Comparison of ENCODE assay signal across 8 mouse cellular contexts in genomic region chr11:115270148-115270861, GRCm38 (mm10). TPM values are rescaled to one million over a fixed set of nuclear protein-coding genes. Genes with fewer than 3 reads are reported as not detected.
DNase-seq lines count a peak whose midpoint lies in the region; ATAC-seq lines count a peak whose summit lies in the region.
"Had no signal": no experiment of that assay in that cellular context is flagged by ENCODE, and none has a peak within 500 bp of the region (broad histone marks: within the 10 kb centered on the region; RNA-seq: fewer than 3 reads in every experiment).

No protein-coding gene starts in this region.

- H3K27me3 ChIP-seq in forebrain, embryonic 12.5 days, result peaks cover 47% of the 10 kb centered on the region

- peaks cover 25% of the 10 kb centered on the region for H3K4me1 ChIP-seq in forebrain, embryonic 12.5 days

- H3K36me3 ChIP-seq in forebrain, embryonic 12.5 days (replicated peaks), result peaks cover 18% of the 10 kb centered on the region

- peak; percentile 34; the same call in 1 of the 2 replicates for ATAC-seq in forebrain, embryonic 12.5 days (ENCODE audit: low FRiP score)
- peak; percentile 35; the same call in 1 of the 2 replicates for ATAC-seq in megakaryocyte-erythroid progenitor cell, adult 5-6 weeks (replicated peaks; ENCODE audit: low FRiP score, low TSS enrichment, poor library complexity, severe bottlenecking)

- H3K4me2 ChIP-seq in forebrain, embryonic 12.5 days, result no peak overlapping the region
- H3K4me2 ChIP-seq: limb, embryonic 15.5 days had no signal

- H3K9me3 ChIP-seq in forebrain, embryonic 12.5 days, result no peaks in the 10 kb centered on the region
- H3K9me3 ChIP-seq: limb, embryonic 15.5 days had no signal

- H3K4me3 ChIP-seq in forebrain, embryonic 12.5 days (replicated peaks), result no peak overlapping the region
- H3K4me3 ChIP-seq: limb, embryonic 15.5 days had no signal

- intact Hi-C loops in heart, postnatal 25 days (cut with DNase I), result loop anchor here (1.0 to 5.0 kb wide), 3 partner anchors 68 to 188 kb away; no protein-coding TSS in a partner anchor

- no peak overlapping the region for H3K9ac ChIP-seq in forebrain, embryonic 12.5 days
- H3K9ac ChIP-seq: limb, embryonic 15.5 days had no signal

- DNase-seq in MN1 (ENCODE audit: low spot score), result peak; percentile 79
- peak; percentile 66 for DNase-seq in c-Kit-positive CD71-positive TER-119-positive erythroid progenitor cells, embryonic 14.5 days (ENCODE audit: low spot score)
- DNase-seq in heart, postnatal 25 days (ENCODE audit: low spot score), result peak; percentile 19
- peak; percentile 74 to 91 for DNase-seq in layer of hippocampus, postnatal 25 days (ENCODE audit: extremely low spot score in 1 of 2, low spot score in 1 of 2)
- peak; percentile 52 for DNase-seq in skeletal muscle tissue, adult 2 months (ENCODE audit: low read depth, low spot score)

- H3K27ac ChIP-seq in forebrain, embryonic 12.5 days, result no peak overlapping the region
- H3K27ac ChIP-seq: limb, embryonic 15.5 days had no signal

- WGBS in forebrain, embryonic 12.5 days, result 29% methylated on average over 17 of the region's 19 CpGs

RNA-seq across cellular contexts. Expression of gene Grin2c, which starts 3.3 kb away (rescaled TPM):
- 0.08 TPM in 1 of 2 replicates, not detected in the other for polyA plus RNA-seq in forebrain, embryonic 12.5 days (2016; fragmentation: Nextera tagmentation; extraction: Ambion mirVana)
- under 1 TPM; 0.10 to 0.34 TPM for total RNA-seq in heart, postnatal 25 days (2021)
- total RNA-seq in layer of hippocampus, postnatal 25 days (2021), result 10 to 100 TPM; 47.3 to 47.4 TPM
- not detected in 2 replicates for total RNA-seq in megakaryocyte-erythroid progenitor cell, adult 5-6 weeks (2014; fragmentation: Nextera tagmentation)
- not detected in 2 replicates for total RNA-seq in megakaryocyte-erythroid progenitor cell, adult 5-6 weeks (2017)

RNA-seq across cellular contexts. Expression of gene Fdxr, which starts 6.5 kb away (rescaled TPM):
- polyA plus RNA-seq in forebrain, embryonic 12.5 days (2016; fragmentation: Nextera tagmentation; extraction: Ambion mirVana), result 16.9 and 17.4 TPM in 2 replicates
- total RNA-seq in heart, postnatal 25 days (2021), result 1 to 10 TPM; 7.9 to 8.2 TPM
- 10 to 100 TPM; 18.6 to 21.2 TPM for total RNA-seq in layer of hippocampus, postnatal 25 days (2021)
- 17.0 and 18.6 TPM in 2 replicates for total RNA-seq in megakaryocyte-erythroid progenitor cell, adult 5-6 weeks (2014; fragmentation: Nextera tagmentation)
- 5.9 and 20.8 TPM in 2 replicates for total RNA-seq in megakaryocyte-erythroid progenitor cell, adult 5-6 weeks (2017)

RNA-seq across cellular contexts. Expression of gene Fads6, which starts 27.2 kb away (rescaled TPM):
- 0.26 and 0.37 TPM in 2 replicates for polyA plus RNA-seq in forebrain, embryonic 12.5 days (2016; fragmentation: Nextera tagmentation; extraction: Ambion mirVana)
- total RNA-seq in heart, postnatal 25 days (2021), result 1 to 10 TPM; 1.1 to 1.5 TPM
- total RNA-seq in layer of hippocampus, postnatal 25 days (2021), result 10 to 100 TPM; 11.2 to 12.1 TPM
- total RNA-seq in megakaryocyte-erythroid progenitor cell, adult 5-6 weeks (2014; fragmentation: Nextera tagmentation), result 0.17 TPM in 1 of 2 replicates, not detected in the other
- 0.38 TPM in 1 of 2 replicates, not detected in the other for total RNA-seq in megakaryocyte-erythroid progenitor cell, adult 5-6 weeks (2017)

RNA-seq across cellular contexts. Expression of gene Otop2, which starts 36.7 kb away (rescaled TPM):
- not detected in 2 replicates for polyA plus RNA-seq in forebrain, embryonic 12.5 days (2016; fragmentation: Nextera tagmentation; extraction: Ambion mirVana)
- not detected for total RNA-seq in heart, postnatal 25 days (2021)
- under 1 TPM in 1 of 2 experiments, not detected in 1; 0.15 TPM for total RNA-seq in layer of hippocampus, postnatal 25 days (2021)
- not detected in 2 replicates for total RNA-seq in megakaryocyte-erythroid progenitor cell, adult 5-6 weeks (2014; fragmentation: Nextera tagmentation)
- not detected in 2 replicates for total RNA-seq in megakaryocyte-erythroid progenitor cell, adult 5-6 weeks (2017)

RNA-seq across cellular contexts. Expression of gene Ush1g, which starts 51.5 kb away (rescaled TPM):
- polyA plus RNA-seq in forebrain, embryonic 12.5 days (2016; fragmentation: Nextera tagmentation; extraction: Ambion mirVana), result not detected in 2 replicates
- total RNA-seq in heart, postnatal 25 days (2021), result under 1 TPM in 1 of 2 experiments, not detected in 1; 0.20 TPM
- under 1 TPM; 0.31 to 0.59 TPM for total RNA-seq in layer of hippocampus, postnatal 25 days (2021)
- total RNA-seq in megakaryocyte-erythroid progenitor cell, adult 5-6 weeks (2014; fragmentation: Nextera tagmentation), result not detected in 2 replicates
- not detected in 2 replicates for total RNA-seq in megakaryocyte-erythroid progenitor cell, adult 5-6 weeks (2017)

Comparison
In these comparisons a context has a peak if more than half of its experiments do, and no peak if none do; other contexts are left out.
1. DNase-seq: peak in every context shown above with its lines; median percentile 82 in layer of hippocampus, postnatal 25 days; 79 in MN1; 66 in c-Kit-positive CD71-positive TER-119-positive erythroid progenitor cells, embryonic 14.5 days; 52 in skeletal muscle tissue, adult 2 months; 19 in heart, postnatal 25 days.
2. RNA of gene Grin2c, which starts 3.3 kb away (total RNA-seq): 47.3 to 47.4 TPM in layer of hippocampus, postnatal 25 days; 0.10 to 0.34 TPM in heart, postnatal 25 days and not detected in megakaryocyte-erythroid progenitor cell, adult 5-6 weeks; every median in the first group is over 10 times any median in the second.
3. RNA of gene Fads6, which starts 27.2 kb away (total RNA-seq): 11.2 to 12.1 TPM in layer of hippocampus, postnatal 25 days; 1.1 to 1.5 TPM in heart, postnatal 25 days and 0.17 to 0.38 TPM in megakaryocyte-erythroid progenitor cell, adult 5-6 weeks; every median in the first group is over 4 times any median in the second.